Mouse (Mus musculus) right cerebral cortex, postnatal 25 days (tissue): ENCODE results near the gene Dtymk.
"Not testable (repeated sequence)": the region's sequence is repeated elsewhere in the genome, so short reads cannot be mapped to it uniquely, and the experiment has no call there.

Experiments used
- DNase-seq: peaks from one replicate; pipeline ENCODE4 v3.0.0; 2022

The Dtymk gene

GRCm38 (mm10) chr1:93801741-93802238, at the start of gene Dtymk:
TSS of gene Dtymk (minus strand) at chr1:93801934.
- peak; percentile 92 for DNase-seq

GRCm38 (mm10) chr1:93845766-93846366, 44.1 kb upstream of the Dtymk start:
- not testable (repeated sequence) for DNase-seq

GRCm38 (mm10) chr1:93838569-93838968, 36.8 kb upstream of the Dtymk start:
- DNase-seq: not testable (repeated sequence)

GRCm38 (mm10) chr1:93837335-93837734, 35.6 kb upstream of the Dtymk start:
- no peak for DNase-seq

- no peak for DNase-seq
These were observed 34.8 kb upstream of the Dtymk start for GRCm38 (mm10) chr1:93836532-93836913.

GRCm38 (mm10) chr1:93835876-93836531, 34.3 kb upstream of the Dtymk start:
- no peak for DNase-seq

DNA sequence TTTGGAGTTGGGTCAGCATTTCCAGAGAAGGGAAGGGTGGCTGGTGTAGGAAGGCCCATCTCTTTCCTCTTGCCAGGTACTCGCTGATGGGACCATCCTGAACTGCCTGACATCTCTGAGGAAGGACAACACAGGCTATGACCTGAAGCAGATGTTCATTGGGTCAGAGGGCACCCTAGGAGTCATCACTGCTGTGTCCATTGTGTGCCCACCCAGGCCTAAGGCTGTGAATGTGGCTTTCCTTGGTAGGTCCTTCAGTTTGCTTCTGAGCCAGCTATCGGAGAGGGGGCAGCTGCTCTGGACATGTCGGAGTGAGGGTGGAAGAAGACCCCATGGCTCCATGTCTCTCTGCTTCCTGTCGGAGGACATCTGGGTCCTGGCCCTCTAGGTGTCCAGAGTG, 33.5 kb upstream of the Dtymk start:
- DNase-seq: no peak

DNA sequence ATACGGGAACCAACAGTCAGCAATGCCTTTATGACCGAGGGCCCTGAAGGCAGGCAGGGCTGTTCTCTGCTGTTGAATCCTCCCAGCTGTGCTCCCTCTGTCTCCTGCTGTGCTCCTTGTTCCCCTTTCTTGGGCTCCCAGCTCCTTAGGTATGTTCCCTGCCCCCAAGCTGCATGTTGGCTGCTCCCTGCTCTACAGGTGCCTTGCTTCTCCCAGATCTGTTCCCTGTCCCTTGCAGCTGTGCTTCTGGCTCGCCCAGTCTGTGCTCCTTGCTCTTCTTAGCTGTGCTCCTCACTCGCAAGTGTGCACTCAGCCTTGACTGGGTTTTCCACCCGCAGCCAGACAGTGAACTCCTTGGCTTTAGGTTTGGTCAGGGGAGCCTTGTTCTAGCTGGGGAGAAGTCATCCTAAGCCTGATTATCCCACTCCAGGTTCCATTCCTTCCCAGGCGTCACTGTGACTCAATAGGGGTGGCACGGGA, 33.0 kb upstream of the Dtymk start:
- no peak for DNase-seq

DNA sequence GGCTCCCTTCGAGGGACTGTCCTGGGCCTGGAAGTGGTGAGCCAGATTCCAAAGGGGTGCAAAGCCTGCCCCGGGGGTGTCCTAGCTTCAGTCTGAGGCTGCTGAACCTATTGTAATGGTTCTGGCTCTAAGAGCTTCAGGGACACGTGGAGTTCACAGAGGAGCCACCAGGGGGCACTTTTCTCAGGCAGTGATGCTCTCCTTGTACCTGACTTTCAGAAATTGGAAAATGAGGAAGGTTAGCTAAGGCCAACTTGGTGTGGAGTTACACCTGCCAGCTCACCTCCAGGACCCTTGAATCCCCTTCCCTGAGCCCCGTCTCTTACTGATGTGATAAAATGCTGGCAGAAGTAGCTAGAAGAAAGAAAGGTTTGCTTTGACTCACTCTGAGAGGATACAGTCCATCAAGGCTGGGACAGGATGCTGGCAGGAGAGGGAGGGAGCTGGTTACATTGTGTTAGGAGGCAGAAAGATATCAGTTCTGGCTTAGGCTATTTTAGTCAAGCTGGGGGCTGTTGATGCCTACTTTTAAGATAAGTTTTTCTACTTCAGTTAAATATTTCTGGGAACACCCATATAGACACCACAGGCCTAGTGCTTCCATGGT, 31.1 kb upstream of the Dtymk start:
- not testable (repeated sequence) for DNase-seq

- DNase-seq: no peak
These were observed 24.8 kb upstream of the Dtymk start for GRCm38 (mm10) chr1:93826540-93826835.

DNA sequence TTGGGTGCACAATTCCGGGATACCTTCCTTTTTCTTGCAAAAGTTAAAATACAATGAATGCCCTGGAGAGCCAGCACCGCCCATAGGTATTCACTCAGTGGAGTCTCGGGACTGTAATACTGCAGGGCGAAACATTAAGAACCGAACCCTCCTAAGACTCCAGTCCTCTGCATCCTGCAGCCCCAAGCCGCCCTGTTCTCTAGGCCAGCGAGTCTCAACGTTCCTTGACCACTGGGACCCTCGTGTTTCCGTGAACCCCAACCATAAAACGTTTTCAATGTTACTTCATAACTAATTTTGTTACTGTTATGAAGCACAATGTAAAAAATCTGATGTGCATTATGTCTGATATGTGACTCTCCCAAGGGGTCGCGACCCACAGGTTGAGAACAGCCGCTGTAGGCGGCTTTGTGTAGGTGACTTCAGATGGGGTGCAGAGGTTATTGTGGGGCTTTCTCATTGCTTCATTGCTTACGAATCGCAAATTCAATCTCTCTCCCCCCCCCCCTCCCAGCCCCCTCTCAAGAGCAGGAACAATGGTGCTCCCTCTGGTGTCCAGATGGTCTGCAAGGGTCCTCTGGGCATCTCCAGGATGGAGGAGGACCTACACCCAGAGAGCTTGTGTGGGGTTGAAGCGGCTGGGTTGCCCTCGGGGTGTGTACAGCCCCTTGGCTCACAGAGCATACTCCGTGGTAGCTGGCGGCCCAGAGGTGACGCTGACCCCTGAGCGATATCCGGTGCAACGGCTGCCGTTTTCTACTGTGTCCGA, 24.2 kb upstream of the Dtymk start:
- DNase-seq: no peak

DNA sequence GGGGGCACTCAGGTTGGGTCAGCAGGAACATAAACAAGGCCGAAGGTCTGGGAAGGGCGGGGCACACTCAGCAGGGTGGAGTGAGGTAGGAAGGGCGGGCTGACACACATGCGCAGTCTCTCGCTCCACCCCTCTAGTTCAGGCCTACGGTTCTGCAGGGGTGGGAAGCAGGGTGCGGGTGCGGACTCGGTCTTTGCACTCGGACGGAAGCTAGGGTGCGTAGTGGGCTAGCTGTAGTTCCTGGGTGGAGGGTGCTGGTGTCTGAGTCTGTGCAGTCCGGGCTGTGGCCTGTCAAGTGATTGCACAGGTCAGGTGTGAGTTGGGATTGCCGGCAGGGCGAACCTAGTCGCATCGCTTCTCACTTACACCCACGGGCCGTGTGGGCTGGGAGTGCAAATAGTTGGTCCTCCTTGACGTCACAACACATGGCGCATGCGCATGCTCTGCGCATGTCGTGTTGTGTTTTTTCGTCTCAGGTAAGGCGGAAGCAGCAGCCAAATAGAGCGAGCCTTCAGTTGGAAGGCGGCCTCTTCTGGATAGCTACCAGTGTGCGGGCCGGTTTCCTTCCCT, 23.5 kb upstream of the Dtymk start:
- peak; percentile 95 for DNase-seq

DNA sequence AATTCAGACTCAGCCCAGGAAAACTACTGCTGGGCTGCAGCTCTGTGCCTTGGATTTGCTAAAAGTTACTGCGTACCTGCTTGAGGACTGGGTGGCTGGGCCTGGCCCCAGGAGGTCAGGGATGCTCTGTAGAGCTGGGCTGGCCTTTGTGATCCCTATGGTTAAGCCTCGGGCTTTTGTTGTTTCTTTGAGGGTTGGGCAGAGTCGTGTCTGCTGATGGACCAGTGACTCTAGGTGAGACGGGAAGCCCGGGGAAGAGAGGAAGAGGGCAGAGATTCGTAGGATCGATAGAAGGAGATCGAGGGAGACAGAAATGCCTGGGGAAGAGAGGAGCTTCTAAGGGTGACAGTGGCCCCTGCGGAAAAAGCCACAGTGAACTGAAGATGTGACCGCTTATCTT, 22.9 kb upstream of the Dtymk start, which contains the start of gene D2hgdh:
D2hgdh (plus strand) TSS at position 301 of the 400 bp plus-strand sequence.
- DNase-seq: no peak

DNA sequence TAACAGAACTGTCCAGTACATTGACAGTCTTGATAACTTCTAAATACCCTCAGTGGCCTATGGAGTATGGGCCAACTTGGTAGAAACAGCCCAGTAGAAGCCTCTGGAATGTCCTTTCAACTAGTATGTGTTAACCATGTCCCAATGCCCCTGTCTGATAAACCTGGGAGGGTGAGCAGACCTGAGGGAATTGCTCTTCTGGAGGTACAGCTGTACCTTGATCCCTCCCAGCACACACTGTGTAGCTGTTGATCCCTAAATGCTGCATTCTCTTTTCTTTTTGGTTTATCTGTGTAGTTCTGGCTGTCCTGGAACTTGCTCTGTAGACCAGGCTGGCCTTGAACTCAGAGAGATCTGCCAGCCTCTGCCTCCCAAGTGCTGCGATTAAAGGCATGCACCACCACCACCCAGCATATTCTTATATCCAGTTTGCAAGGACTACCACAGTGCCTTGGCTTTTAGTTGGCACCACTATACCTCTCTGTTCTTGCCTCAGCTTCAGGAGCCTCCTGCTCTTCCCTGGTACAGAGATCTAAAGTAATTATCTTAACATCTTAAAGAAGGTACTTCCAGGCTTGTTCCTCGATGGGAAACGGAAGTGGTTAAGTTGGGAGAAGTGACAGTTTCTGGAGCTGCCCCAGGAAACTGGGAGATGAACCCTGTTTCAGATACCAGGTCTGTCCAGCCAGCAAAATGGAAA, 22.2 kb upstream of the Dtymk start:
- DNase-seq: no peak

DNA sequence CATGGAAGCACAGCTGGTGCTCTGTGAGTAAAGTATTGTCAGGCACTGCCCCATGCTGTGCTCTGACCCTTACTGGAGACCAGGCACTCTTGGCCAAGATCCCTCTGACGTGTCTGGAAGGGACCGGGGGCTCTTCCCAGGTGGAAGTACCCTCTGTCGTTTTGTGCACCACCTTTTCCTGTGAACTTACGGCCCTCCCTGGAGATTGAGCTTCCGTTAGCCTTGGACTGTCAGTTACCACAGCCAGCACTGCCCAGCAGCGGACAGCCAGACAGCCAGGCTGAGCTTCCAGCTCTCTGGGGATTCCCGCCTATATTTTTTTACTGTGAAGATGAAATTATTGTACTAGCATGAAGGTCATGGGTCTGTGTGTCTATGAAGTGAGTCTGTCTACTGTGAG, 17.0 kb upstream of the Dtymk start:
- no peak for DNase-seq

- DNase-seq: no peak
These were observed 16.2 kb upstream of the Dtymk start for GRCm38 (mm10) chr1:93817823-93818532.

DNA sequence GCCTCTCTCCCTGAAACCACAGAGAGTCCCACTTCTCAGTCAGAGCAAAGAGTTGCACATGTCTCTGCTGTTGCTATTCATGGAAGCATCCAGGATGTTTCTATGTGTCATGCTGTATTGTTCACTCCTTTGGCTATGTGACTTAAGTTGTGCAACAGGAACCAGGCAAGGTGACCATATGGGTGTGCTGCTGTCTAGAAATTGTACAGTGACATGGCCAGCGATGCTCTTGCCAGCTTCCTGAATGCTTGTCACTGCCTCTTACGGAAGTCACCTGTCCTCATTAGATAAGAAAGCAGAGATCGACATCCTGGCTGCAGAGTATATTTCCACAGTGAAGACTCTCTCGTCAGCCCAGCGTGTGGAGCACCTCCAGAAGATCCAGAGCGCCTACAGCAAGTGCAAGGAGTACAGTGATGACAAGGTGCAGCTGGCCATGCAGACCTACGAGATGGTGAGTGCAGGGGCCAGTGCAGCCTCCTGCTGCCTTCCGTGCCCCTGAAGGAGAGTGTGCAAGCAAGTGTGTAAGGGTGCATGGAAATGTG, 9.8 kb upstream of the Dtymk start:
- no peak for DNase-seq

- no peak for DNase-seq
These were observed 8.3 kb upstream of the Dtymk start for GRCm38 (mm10) chr1:93810011-93810410.

GRCm38 (mm10) chr1:93808871-93809270, 7.1 kb upstream of the Dtymk start:
- no peak for DNase-seq

DNA sequence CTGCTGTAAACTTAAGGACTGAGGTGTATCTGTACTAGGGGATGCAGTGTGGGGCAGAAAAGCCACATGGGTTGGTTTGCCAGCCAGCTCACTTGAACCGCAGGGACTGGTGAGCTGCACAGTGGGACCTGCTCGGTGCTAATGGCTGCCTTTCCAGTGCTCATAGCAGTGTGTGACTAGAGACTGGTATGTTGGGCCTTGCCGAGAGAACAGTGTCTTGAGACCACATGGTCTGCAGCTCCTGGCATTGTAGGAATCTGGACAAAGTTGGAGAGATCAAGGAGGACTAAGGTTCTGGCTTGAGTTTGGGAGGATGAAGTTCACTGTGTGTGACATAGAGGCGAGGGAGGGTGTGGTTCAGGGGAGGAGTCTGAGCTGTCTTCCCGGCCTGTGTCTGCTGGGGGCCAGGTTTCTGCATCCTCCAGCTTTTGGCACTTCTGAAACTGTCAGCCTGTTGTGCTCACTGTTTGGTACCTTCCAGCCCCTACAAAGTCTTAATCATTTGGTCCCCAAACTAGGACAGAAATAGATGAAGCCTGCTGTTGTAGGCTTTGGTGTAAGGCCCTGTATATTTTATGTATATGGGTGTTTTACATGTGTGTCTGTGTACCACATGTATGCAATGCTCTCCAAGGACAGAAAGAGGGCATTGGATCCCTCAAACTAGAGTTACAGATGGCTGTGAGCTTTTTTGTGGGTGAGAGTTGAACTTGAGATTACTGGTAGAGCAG, 3.7 kb upstream of the Dtymk start:
- DNase-seq: no peak

DNA sequence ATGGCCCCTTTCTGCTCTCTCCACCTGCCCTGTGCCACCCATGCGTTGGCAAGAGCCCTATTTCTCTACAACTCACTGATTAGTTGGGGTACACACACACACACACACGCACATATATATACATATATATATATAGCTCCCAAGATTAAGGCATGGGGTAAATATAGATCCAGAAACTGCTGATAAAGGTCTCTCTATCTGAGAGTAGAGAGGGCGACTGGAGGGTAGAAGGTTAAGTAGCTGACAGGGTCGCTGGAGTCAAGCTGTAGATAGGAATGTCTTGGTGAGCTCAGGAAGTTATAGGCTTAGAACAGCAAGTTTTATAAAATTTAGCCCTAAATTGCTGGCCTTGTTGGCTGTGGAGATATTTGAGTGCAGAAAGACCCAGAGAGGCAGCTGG, 3.1 kb upstream of the Dtymk start:
- DNase-seq: no peak
